25 mouse cellular contexts compared by ENCODE assay signal in genomic region chr17:11721906-11722305, GRCm38 (mm10).
A peak's percentile ranks its signal among the peaks of the same experiment; 100 is the strongest.
DNase-seq lines count a peak whose midpoint lies in the region; ATAC-seq lines count a peak whose summit lies in the region.
"Had no signal": no experiment of that assay in that cellular context is flagged by ENCODE, and none has a peak within 500 bp of the region (broad histone marks: within the 10 kb centered on the region; RNA-seq: fewer than 3 reads in every experiment).

No protein-coding gene starts in this region.

- no peak overlapping the region for H3K27ac ChIP-seq in midbrain, embryonic 11.5 days (ENCODE audit: low read depth, low read length)
- H3K27ac ChIP-seq in midbrain, embryonic 14.5 days (replicated peaks; ENCODE audit: low read depth, low read length), result no peak overlapping the region
- H3K27ac ChIP-seq: forebrain, embryonic 10.5 days; heart, embryonic 13.5 days; hindbrain, embryonic 12.5 days; left cerebral cortex, adult 2 months; limb, embryonic 15.5 days; liver, embryonic 14.5 days had no signal

- no peak overlapping the region for H3K4me3 ChIP-seq in midbrain, embryonic 11.5 days (ENCODE audit: low read depth, low read length)
- no peak overlapping the region for H3K4me3 ChIP-seq in midbrain, embryonic 14.5 days (replicated peaks; ENCODE audit: low read depth, low read length)
- H3K4me3 ChIP-seq: forebrain, embryonic 10.5 days; heart, embryonic 13.5 days; hindbrain, embryonic 12.5 days; left cerebral cortex, adult 2 months; limb, embryonic 15.5 days had no signal

- no peaks in the 10 kb centered on the region for H3K36me3 ChIP-seq in midbrain, embryonic 11.5 days (ENCODE audit: control insufficient read depth, insufficient read depth, low read length)
- H3K36me3 ChIP-seq in midbrain, embryonic 14.5 days (ENCODE audit: control insufficient read depth, insufficient read depth, low read length), result no peaks in the 10 kb centered on the region
- H3K36me3 ChIP-seq: forebrain, embryonic 10.5 days; heart, embryonic 13.5 days; hindbrain, embryonic 12.5 days; limb, embryonic 15.5 days had no signal

- ATAC-seq in midbrain, embryonic 11.5 days (ENCODE audit: low FRiP score), result no peak
- ATAC-seq in midbrain, embryonic 14.5 days (ENCODE audit: low FRiP score, low TSS enrichment), result no peak
- ATAC-seq: activated CD4-positive, CD25-positive, alpha-beta regulatory T cell, adult 4 months; forebrain, embryonic 16.5 days had no signal

- no peaks in the 10 kb centered on the region for H3K27me3 ChIP-seq in midbrain, embryonic 11.5 days (ENCODE audit: control insufficient read depth, insufficient read depth, low read length)
- no peaks in the 10 kb centered on the region for H3K27me3 ChIP-seq in midbrain, embryonic 14.5 days (ENCODE audit: control insufficient read depth, insufficient read depth, low read length)
- H3K27me3 ChIP-seq: heart, embryonic 13.5 days; hindbrain, embryonic 12.5 days; limb, embryonic 15.5 days had no signal

- DNase-seq in embryo, embryonic 10.5 days (ENCODE audit: low spot score), result peak; percentile 7
- DNase-seq in embryo, embryonic 11 days, result no peak
- DNase-seq in midbrain, embryonic 11.5 days (ENCODE audit: low spot score, missing footprints), result peak; percentile 56
- no peak for DNase-seq in midbrain, embryonic 14.5 days
- peak; percentile 61 for DNase-seq in kidney, adult 9 months
- DNase-seq in mesoderm, embryonic 11.5 days (ENCODE audit: low read depth, low spot score), result peak; percentile 24
- DNase-seq in spleen, postnatal 10 days (ENCODE audit: low spot score in 2 of 2), result no peak
- DNase-seq in layer of hippocampus, postnatal 10 days (ENCODE audit: low spot score in 2 of 2), result no peak
- DNase-seq: adrenal gland, adult 8-10 months; cerebellum, adult 18-20 months; cerebellum, postnatal 25 days; gastrocnemius, postnatal 14 days; heart, adult 18-20 months; heart, postnatal 14 days; layer of hippocampus, adult 9-11 months; lung, embryonic 14.5 days; spleen, adult 18-20 months had no signal

- no peaks in the 10 kb centered on the region for H3K9me3 ChIP-seq in midbrain, embryonic 11.5 days (ENCODE audit: control insufficient read depth, low read length)
- no peaks in the 10 kb centered on the region for H3K9me3 ChIP-seq in midbrain, embryonic 14.5 days (ENCODE audit: control insufficient read depth, low read length)
- H3K9me3 ChIP-seq: forebrain, embryonic 10.5 days; heart, embryonic 13.5 days; hindbrain, embryonic 12.5 days; limb, embryonic 15.5 days had no signal

- 70% methylated on average over 5 of the region's 5 CpGs for WGBS in midbrain, embryonic 11.5 days
- 59% methylated on average over 5 of the region's 5 CpGs for WGBS in midbrain, embryonic 14.5 days

- no peaks in the 10 kb centered on the region for H3K4me1 ChIP-seq in midbrain, embryonic 11.5 days (ENCODE audit: control insufficient read depth, insufficient read depth, low read length)
- H3K4me1 ChIP-seq in midbrain, embryonic 14.5 days (ENCODE audit: control insufficient read depth, insufficient read depth, low read length), result peaks cover 5% of the 10 kb centered on the region; the same call in 1 of the 2 replicates
- H3K4me1 ChIP-seq: heart, embryonic 13.5 days; hindbrain, embryonic 12.5 days had no signal

- no peak overlapping the region for H3K4me2 ChIP-seq in midbrain, embryonic 11.5 days
- no peak overlapping the region for H3K4me2 ChIP-seq in midbrain, embryonic 14.5 days (ENCODE audit: low read length)
- H3K4me2 ChIP-seq: heart, embryonic 13.5 days; hindbrain, embryonic 12.5 days; limb, embryonic 15.5 days; lung, embryonic 14.5 days had no signal

- H3K9ac ChIP-seq in midbrain, embryonic 11.5 days (ENCODE audit: low read length), result no peak overlapping the region
- H3K9ac ChIP-seq in midbrain, embryonic 14.5 days (replicated peaks; ENCODE audit: low read length), result no peak overlapping the region
- H3K9ac ChIP-seq: heart, embryonic 13.5 days; hindbrain, embryonic 12.5 days; limb, embryonic 15.5 days; liver, embryonic 14.5 days; lung, embryonic 14.5 days had no signal

Comparison
In these comparisons a context has a peak if more than half of its experiments do, and no peak if none do; other contexts are left out.
1. DNase-seq: peak in embryo, embryonic 10.5 days (single experiment), midbrain, embryonic 11.5 days (single experiment), kidney, adult 9 months (single experiment) and mesoderm, embryonic 11.5 days (single experiment); none in embryo, embryonic 11 days (single experiment), midbrain, embryonic 14.5 days (single experiment), spleen, postnatal 10 days (0 of 2) and layer of hippocampus, postnatal 10 days (0 of 2).